Mouse (Mus musculus): ENCODE measurements around the gene Gipc1.

The Gipc1 gene

DNA sequence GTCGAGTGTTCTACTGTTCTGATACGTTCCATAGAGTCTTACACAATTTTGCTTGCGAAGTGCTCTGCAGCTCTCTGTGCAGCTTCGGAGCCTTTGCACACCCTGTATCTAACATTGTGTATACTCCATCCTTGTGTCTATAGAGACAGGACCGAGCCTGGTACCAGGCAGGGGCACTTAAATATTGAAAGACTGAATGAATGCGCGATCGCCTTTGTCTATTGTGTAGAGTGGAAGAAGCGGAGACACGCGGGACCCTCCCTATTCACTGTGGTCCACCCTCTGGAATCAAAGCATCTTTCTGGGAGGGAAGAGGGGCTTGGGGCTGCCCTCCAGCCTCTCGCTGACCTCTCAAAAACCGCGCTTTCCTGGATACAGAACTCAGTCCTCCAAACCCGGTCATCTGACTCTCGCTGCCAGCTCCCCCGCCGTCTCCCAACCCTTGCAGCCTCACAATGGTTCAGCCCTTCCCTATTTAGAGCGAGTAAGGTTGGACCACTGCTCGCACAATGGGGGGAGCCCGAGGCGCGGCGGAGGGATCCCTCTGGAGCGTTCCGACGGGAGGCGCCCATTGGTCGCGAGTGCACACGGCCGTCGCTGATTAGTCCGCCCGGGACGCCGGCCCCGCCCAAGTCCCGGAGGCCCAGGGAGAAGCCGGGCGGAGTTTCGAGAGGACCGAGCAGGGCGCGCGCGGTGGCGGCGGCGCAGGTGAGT lies at the start of gene Gipc1:
Gene Gipc1, plus strand, starts transcription at position 648 of the 714 bp plus-strand sequence.
- peak; percentile 97 for DNase-seq

DNA sequence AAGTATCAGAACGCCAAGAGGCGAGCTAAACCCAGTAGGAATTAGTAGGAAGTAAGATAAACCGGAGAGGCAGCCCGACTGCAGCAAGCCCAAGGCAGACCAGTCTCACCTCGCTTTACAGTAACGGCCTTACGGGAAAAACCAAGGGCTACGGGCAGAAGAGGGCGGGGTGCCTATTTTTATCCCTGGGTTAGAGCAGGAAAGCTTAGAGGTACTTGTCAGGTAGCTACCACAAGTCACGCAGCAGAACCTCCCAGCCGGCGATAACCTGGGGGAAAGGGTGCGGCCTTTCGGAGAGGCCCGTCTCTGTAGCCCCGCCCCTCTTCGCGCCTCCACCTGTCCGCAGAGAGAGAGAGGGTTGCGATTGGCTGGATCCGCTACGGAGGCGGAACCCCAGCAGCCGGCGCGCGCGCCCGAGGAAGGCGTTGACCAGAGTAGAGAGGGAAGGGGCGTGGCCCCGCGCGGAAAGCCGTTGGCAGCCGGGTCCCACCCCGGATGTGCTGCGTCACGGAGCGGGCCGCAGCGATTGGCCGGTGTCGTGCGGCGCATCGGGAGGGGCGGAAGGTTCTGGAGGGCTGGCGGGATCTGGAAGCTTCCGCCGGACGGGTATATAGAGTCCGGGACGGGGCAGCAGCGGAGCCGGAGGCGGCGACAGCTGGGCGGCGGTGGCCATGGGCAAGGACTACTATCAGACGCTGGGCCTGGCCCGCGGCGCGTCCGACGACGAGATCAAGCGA lies 44.6 kb upstream of the Gipc1 start, which contains the start of the genes Tecr and Dnajb1:
Gene Tecr, minus strand, starts transcription at position 311 of the 737 bp plus-strand sequence.
Gene Dnajb1, plus strand, starts transcription at position 533 of the 737 bp plus-strand sequence.
- DNase-seq, result peak; percentile 100

DNA sequence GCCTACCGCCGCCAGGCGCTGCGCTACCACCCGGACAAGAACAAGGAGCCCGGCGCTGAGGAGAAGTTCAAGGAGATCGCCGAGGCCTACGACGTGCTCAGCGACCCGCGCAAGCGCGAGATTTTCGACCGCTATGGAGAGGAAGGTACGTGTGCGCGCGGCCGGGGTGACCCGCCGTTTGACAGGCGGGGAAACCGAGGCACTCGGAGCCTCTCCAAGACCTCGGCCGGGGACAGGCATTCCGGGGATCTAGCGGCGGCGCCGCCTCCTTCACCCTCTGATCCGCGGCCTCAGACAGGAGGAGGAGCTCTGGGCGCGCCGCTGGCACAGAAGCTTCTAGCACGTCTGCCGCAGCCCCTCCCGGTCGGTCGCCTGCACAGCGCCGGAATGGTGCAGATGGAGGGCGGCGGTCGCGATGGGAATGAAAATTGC lies 44.1 kb upstream of the Gipc1 start:
- DNase-seq, result peak; percentile 92

DNA sequence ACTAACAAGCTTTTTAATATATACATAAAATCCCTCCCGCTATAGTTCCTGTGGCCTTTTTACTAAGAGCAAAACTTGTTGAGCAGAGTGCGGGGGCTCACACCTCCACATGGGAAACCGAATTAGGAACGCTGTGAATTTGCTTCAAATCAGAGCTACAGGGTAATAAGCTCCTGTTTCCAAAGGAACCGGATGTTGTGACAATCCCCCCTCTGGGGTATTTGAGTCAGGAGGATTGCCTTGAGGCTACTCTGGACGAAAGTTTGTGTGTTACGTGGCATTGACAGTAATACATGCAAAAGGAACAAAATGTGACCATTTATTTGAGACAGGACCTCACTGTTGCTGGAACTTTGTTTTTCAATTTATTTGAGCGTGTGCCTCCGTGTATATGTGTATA lies 43.4 kb upstream of the Gipc1 start:
- DNase-seq, result no peak

DNA sequence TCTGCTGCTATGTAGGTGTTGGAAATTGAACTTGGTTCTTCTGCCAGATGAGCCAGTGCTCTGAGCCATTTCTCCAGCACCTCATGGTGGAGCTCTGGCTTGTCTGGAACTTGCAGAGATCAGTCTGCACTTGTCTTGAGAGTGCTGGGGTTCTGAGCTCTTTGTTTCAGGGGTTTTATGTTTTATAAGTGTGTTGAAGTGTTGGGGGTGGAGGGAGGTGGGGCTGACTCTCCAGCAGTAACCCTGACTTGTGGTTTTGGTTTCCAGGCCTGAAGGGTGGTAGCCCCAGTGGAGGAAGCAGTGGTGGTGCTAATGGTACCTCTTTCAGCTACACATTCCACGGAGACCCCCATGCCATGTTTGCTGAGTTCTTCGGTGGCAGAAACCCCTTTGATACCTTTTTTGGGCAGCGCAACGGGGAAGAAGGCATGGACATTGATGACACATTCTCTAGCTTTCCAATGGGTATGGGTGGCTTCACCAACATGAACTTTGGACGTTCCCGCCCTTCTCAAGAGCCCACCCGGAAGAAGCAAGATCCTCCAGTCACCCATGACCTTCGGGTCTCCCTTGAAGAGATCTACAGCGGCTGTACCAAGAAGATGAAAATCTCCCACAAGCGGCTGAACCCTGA lies 42.8 kb upstream of the Gipc1 start:
- no peak for DNase-seq

DNA sequence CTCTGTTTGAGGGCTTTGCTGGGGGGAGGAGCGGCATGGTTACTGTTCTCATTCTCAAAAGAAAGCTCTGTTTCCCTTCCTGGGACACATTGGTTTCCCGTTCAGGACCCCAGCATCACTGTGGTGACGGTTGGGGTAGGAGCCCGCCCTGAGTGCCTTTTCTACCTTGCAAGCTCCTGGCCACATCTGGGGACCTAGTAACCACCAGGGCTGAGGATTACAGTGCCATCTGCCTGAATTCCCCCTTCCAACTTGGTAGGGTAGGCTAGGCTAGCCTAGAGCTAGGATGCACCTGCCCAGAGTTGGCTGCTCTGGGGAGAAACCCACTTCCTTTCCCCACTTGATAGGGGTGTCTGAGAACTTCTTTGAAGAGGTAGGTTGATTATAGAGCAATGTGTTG lies 40.6 kb upstream of the Gipc1 start:
- no peak for DNase-seq

DNA sequence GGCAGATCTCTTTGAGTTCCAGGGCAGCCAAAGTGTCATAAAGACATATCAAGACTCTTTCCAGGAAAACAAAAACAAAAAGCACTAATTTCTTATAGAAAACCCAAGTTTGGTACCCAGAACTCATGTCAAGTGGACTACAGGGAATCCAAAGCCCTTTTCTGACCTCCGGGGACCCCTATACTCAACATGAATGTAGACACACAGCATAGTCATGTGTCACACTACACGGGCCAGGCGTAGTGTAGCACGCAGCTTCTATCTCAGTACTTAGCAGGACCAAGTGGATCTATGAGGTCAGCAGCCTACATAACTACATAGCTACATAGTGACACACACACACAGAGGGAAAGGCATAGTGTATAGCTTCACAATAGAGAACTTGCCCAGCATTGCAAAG lies 38.8 kb upstream of the Gipc1 start:
- no peak for DNase-seq

DNA sequence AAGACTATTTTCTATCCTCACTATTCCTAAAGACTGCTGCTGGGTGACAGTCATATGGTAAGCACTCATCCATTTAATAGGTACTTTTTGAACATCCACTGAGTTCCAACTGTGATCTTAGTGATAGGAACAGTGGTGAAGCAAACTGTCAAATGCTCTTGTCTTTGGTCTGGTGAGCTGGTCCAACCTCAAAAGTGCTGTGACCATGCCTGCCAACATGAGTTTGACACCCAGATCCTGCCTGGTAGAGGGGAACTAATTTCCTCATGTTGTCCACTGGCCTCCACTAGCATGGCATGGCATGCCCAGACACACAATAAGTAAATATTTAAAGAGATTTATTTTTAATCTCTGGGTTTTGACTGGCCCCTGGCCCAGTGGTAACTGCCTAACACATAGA lies 35.9 kb upstream of the Gipc1 start:
- DNase-seq, result no peak

DNA sequence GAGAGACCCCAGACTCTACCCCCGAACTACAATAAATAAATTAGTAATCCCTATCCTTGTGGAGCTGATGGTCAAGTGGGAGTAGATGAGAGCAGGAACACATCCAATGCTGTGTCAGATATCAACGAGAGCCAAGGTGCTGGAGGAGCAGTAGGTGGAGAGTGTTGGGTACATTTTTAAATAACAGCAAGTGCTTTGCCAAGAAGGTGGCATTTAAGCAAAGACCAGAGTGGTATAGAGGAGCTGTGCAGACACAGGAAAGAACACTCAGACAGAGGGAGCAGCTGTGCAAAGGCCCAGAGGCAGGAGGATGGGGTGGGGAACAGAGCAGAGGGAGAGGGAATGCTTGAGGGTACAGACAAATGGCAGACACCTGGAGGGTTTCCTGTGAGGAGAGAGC lies 35.4 kb upstream of the Gipc1 start:
- no peak for DNase-seq

DNA sequence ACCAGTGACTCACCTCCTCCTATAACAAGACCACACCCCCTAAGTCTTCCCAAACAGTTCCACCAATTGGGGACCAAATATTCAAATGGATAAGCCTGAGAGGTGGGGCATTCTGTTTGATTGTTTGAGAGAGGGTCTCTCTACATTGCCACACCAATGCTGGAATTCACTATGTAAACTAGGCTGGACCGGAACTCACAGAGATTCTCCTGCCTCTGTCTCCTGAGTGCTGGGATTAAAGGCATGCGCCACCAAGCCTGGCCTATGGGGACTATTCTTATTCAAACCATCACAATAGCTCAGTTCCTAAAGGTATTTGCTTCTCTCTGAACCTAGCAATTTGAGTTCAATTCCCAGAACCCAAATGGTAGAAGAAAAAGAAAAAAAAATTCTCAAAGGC lies 33.9 kb upstream of the Gipc1 start:
- DNase-seq, result no peak

DNA sequence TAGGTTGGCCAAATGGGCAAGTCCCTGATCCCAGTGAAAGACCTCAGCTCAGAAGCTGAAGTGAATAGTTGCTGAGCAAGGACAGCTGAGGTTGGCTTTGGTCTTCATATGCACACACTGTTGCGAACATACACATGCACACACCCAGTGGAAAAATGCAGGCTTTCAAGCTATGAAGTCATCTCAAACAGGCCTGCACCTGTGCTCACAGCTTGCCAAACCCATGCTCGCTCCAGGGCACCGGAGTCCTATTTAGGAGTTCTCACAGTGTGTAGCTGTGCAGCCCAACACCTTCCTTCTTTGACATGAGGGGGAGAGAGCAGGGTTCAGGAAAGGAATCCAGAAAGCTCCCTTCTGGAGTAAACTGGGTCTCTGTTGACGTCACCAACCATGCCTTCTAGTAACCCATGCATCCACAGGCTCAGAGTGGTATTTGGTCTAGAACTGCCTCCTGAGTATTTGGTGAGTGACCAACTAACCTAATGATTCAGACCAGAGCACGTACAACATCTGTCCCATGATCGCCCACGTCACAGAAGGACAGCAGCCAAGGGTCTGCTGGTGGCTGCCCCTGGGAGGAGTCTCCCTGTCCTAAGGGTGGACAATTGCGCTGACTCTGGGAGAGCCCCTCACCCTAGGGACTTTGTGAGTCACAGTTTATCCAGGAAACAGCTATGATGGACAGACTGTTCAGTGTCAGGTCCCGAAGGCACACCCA lies 32.8 kb upstream of the Gipc1 start:
- no peak for DNase-seq

DNA sequence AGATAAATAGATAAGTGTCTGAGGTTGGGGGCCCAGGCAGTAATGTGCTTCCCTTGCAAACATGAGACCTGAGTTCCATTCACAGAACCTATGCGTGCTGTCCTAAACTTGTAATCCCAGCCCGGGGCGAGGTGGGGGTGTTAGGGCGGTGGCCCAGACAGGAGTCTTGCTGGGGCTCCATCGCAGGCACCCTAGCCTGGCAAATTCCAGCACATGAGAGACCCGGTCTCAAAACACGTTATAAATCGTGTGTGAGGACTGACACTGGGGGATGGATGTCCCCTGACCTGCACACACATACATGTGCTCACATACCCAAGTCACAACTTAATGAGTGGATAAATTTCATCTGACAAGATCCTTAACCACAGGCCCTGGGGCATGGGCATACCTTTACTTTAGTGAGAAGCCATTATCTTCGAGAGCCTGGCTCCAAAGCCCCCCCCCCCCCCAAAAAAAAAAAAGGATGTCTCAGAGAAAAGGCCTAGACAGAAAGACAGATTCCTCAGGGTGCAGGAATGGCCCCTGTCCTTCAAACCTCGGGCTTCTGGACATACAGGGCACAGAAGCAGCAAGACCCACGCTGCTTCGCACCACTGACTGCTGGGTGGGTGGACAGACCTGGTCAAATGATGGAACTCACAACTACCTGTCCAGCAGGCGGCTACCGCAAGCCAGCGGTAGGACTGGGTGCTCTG lies 30.6 kb upstream of the Gipc1 start:
- no peak for DNase-seq

DNA sequence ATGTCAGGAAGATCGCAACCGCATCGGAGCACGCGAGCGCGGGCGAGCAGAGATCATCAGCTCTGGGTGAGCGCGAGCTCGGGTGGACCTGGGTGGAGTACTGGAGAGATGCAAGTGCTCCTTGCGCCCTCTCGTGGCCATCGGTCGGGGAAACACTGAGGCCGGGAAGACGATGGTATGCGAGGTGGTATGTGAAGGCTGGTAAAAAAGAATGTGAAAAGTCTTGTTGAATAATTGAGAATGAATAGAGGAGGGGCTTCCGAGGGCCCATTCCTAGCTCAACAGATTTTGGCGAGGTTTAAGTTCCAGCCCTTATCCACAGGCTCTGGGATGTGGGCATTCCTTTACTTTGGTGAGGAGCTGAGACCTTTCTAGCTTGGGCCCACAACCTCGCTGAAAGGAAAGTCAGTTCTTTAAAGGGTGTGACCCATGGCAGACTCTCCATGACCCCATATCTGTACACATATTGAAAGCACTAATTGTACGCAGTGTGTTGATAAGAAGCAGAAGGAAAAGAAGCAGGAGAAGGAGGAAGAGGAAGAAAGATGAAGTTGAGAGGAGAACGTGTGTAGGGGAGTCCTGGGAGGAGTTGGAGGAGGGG lies 30.0 kb upstream of the Gipc1 start:
- peak; percentile 94 for DNase-seq

DNA sequence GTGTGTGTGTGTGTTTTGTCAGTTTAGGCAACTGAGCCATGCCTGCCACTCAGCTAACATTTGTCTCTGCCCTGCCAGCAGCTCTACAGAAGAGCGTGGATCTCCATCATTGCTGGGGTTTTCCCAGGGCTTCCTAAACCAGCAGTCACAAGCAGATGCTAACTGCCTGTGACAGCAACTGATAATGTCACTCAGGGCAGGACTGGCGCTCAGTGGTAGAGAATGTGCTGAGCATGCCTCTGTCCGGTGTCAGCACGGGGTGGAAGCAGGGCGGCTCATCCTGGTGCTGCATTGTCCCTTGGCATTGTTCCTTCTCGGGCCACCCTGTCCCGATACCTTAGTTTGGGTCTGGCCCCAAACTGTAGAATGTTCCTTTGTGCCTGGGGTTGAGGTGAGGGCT lies 28.9 kb upstream of the Gipc1 start:
- DNase-seq, result peak; percentile 64

DNA sequence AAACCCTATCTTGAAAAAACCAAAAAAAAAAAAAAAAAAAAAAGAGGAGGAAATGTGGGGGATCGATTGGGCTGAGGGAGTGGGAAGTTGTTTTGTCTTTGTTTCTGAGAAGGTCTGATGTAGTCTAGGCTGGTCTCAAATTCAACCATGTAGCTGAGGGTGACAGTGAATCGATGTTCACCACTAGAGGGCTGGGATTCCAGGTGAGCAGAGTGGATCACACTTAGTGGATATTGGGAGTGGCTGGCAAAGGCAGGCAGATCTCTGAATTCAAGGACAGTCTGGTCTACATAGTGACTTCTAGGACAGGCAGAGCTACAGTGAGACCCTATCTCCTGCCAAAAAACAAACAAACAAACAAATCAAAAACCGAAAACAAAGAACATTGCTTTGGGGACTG lies 27.7 kb upstream of the Gipc1 start:
- peak; percentile 61 for DNase-seq

DNA sequence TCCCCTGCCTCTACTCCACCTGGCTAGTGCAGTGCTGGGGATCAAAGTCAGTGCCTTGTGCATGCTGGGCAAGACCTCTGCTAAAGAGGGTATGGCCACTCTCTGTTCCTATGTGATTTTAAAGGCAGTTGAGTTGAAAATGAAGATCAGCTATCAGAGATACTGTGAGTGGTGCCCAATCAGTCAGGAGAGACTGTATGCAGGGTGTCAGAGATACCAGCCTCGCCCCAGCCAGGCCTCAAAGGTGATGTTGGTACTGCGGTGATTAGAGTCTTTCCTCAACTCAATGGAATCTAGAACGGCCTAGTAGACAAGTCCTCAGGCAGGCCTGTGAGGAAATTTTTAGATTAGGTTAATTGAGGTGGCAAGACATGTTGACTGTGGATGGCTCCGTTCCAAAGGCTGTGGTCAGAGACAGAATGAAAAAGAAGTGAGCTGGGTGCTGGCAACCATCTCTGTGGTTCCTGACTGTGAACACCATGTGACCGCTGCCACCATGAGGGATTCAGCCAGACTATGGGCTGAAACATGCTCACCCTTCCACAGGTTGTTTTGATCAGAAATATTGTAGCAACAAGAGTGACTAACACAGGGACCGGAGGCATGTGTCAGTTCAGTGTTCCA lies 26.7 kb upstream of the Gipc1 start:
- DNase-seq, result peak; percentile 70

DNA sequence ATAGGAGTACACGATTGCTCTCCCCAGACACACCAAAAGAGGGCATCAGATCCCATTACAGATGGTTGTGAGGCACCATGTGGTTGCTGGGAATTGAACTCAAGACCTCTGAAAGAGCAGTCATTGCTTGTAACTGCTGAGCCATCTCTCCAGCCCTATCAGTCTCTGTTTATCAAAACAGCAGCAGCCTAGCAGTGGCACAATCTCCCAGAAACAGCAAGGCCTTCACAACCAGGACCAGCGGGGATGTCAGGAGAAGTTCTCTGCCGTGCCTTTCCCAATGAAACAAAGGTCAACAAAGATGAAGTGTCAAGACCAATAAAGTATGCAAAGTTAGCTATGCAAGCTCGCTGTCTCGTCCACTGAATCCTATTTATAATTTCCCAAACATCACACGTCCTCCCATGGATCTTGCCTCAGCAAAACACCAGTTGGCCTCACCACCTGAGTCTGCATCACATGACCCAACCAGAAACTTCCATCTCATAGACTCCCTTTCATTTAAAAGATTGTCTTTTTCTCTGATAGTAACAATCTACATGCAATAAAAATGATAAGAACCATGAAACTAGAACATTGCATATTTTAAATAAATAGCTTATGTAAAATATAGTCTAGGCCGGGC lies 20.3 kb upstream of the Gipc1 start:
- DNase-seq, result peak; percentile 59

DNA sequence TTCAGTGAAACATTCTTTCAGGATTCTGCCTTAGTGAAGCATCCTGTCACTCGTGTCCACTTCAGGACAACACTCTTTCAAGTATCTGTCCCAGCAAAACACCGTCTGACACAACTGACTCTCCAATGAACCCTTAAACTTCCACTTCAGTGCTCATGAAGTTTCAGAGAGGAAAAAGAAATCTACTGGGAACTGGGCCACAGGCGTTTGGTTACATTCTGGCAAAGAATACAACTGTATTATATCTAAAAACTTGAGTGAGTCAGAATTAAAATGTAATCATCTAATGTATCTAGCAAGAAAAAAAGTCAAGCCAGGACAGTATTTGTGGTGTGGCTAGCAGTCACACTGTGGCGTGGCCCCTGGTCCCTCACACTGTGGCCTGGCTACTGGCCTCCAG lies 13.6 kb upstream of the Gipc1 start:
- no peak for DNase-seq

DNA sequence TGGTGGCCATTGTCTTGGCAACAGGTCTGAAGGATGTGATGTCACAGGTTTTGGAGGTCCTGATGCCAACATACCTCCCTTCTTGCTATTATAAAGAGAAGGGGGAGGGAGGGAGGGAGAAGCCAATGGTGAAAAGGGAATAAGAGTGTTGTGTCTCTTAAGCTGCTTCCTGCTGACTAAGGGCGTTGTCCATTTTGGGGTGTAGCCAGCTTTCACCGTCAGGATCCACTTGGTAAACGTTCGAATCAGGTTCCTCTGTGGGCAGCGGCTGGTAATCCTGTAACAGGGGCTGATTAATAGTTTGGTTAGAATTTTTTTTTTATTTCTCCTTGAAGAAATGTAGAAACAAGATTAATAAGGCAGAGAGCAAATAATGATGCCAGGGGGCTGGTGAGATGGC lies 12.8 kb upstream of the Gipc1 start:
- no peak for DNase-seq

DNA sequence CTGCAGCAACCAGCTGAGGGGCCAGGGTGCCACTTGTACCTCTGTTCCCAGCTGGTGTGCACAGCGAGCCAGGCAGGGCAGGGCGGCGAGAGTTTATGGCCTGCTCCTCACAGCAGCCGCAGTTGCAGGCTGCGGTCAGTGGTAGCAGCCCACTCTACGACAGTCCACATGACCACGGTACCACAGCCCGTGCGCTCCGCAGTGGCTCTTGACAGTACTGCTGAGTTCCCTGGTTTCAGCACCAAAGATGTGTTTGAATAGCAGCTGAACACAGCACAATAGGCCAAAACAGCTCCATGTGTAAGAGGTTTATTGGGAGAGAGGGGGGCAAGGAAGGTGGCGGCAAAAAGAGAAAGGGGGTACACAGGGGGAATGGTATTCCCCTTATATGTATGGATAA lies 5.0 kb upstream of the Gipc1 start:
- DNase-seq, result no peak

DNA sequence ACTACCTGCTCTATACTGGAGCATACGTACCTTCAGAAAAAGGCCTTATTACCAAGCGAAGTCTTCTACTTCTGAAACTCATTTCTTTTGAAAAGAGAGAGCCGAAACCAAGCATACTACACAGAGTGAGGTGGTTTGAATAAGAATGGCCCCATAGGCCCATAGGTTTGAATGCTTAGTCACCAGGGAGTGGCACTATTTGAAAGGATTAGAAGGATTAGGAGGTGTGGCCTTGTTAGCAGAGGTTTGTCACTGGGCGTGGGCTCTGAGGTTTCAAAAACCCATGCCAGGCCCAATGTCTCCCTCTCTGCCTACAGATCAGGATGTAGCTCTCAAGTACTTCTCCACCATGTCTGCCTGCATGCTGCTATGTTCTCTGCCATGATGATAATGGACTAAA lies 4.4 kb upstream of the Gipc1 start:
- DNase-seq, result no peak
